Mouse (Mus musculus): ENCODE data around the gene Gdf2.

- no peak for TF ChIP-seq POLR2A (IDR thresholded peaks at IDR 0.05; ENCODE audit: borderline replicate concordance, control insufficient read depth, low read depth, low read length)
- TF ChIP-seq CTCF (IDR thresholded peaks at IDR 0.05; ENCODE audit: control insufficient read depth, insufficient read depth, low read length), result no peak
These were observed 52.9 kb downstream of the Gdf2 start for GRCm38 (mm10) chr14:33993521-33994289.
